Mouse (Mus musculus): Measurements from ENCODE around the gene Ubr7.
A peak's percentile ranks its signal among the peaks of the same experiment; 100 is the strongest.

The Ubr7 gene

DNA sequence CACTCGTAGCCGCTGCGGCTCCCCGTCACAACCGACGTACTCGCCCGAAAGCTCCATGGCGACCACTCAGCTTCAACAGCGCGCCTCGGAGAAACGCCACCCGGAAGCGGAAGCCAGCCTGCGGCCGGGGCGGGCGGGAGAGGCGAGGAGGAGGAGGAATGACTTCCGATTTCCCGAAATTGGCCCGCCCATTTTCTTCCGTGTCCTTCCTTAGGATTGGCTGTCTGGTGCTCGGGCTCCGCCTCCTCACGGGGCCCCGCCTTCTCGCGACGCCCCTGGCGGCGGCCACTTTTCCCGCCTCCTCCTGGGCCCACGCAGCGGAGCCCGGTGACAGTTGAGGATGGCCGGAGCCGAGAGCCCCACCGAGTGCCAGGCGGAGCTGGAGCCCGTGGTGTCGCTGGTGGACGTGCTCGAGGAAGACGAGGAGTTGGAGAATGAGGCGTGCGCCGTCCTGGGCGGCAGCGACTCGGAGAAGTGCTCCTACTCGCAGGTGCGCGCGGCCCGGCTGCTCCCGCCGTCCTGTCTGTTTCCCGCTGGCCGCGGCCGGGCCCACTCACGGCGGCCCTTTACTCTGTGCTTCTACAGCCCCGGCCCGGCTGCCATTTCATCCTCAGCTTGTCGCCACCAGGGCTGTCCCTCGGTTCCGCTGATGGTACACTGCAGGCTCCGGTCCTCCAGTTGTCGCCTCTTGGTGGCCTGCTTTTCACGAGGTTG is at the start of gene Ubr7, which contains the start of the genes Gm28051 and Gon7:
TSS of gene Ubr7 (plus strand) at position 279 of the 714 bp plus-strand sequence.
TSS of gene Gm28051 (minus strand) at position 77 of the 714 bp plus-strand sequence.
TSS of gene Gon7 (minus strand) at position 115 of the 714 bp plus-strand sequence.
- peak; percentile 96 for DNase-seq

DNA sequence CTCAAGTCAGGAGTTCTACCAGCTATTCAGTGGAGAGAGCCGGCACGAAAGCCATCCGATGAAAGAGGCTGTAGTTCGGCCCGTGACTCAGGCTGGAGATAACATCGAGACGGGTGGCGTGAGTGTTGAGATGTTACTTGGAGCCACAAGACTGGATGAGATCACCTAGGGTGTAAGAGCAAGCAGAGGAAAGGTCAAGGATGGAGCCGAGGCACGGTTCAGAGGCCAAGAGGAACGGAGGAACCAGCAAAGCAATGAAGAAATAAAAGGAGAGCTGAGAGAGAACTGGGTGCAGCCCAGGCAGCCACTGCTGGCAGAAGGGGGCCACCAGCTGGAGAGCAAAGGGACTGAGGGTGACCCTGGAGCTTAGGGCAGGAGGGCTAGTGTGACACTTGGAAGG is 49.5 kb upstream of the Ubr7 start:
- DNase-seq: peak; percentile 43

DNA sequence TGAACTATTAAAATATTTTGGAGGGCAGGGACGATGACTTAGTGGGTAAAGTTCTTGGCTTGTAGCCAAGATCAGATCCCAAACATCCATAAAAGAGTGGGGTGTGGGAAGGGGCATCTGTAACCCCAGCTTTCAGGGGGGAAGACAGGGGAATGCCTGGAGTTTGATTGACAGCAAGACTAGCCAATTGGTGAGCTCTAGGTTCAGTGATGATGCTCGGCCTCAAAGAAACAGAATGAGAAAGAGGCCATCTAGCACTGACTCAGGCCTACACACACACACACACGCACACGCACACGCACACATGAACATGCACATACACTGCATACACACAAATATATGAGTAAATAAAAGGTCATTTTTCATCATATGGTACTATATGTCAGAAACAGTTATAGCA is 47.9 kb upstream of the Ubr7 start:
- DNase-seq: no peak

DNA sequence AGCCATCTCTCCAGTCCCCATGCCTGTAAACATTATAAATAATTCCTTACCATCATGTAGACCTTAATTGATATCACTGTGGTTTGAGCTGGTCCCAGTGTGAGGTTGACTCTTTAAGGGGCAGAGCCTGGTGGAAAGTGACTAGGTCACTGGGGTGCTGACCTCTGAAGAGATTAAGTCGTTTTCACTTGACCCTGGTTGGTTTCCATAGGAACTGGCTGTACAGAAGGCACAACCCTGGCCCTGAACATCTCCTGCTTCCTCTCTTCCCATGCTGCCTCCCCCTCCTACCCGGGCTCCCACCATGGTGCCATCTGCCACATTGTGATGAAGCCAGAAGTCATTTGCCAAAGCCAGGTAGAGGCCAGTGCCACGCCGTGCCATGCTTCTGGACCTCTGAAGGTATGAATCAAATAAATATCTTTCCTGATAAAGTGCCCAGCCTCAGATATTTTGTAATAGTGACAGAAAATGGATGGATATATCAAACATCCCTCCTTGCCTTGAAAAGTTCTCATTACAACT is 46.9 kb upstream of the Ubr7 start:
- DNase-seq: no peak

DNA sequence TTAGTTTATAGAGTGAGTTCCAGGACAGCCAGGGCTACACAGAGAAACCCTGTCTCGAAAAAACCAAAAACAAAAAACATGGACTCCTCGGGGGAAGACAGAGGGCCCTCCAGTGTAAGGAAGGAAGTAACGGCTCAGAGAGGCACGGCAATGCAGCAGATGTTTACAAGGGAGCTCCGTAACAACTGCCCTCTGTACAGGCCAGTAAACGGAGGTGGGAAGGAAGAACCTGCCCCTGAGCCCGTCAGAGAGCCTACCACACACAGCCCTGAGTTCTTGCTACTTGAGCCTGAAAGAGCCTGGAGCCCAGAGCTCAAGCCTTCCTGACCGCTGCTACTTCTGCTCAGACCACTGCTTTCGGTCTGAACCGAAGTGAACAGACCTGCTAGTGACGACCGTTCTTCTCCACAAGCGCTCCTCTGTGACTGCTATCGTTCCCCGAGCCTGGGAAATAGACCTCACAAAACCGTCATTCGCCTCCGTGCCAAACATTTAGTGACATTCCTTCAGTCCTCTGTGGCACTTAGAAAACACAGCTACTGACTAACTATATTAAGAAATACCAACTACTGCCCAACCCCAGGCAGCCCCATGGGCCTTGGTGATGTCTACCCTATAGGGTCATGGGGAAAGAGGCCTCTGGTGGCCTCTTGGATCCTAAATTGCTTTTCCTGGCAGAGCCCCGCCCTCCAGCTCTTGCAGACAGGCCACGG is 44.5 kb upstream of the Ubr7 start:
- no peak for DNase-seq

DNA sequence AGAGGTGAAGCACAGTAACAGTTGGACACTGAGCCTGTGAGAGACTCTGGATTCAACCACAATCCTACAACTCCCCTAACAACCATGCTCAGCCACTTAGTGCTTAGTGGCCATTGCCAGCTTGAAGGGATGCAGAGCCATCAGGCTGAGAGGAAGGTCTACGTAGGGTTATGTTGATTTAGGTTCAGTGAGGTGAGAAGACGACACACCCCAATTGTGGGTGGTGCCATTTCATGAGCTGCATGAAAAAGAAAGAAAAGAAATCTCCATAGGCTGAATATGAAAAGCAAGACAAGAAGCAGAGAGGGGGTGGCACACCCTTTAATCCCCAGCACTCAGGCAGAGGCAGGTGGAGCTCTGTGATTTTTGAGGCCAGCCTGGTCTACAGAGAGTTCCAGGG is 43.7 kb upstream of the Ubr7 start:
- no peak for DNase-seq

DNA sequence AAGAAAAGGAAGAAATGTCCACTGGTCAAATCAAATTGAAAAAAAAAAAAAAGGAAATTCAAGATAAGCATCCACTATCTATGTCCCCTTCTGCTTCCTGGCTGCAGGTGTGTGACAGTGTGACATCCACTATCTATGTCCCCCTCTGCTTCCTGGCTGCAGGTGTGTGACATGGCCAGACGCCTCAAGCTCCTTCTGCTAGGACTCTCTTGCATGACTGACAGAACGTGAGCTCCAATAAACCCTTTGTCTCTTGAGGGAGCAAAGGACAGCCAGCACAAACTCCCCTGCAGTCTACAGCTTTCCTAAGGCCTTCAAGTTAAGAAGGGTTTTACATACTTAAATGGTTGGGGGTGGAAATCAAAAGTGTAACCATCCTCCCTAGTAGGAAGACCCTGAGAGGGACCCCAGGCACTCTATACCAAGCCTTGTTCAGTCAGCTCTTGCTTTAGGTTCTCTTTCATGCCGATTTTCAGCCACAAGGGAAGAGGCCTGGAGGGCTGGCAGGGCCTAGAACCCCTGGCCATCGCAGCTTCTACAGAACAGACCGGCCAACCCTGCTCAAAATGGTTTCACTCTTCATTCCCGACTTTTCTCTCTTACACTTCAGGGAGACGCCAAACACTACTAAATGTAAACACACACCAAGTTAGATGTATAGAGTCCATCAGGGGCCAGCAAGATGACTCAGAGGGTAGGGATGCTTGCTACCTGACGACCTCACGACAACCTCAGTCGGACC is 42.9 kb upstream of the Ubr7 start:
- DNase-seq: no peak

DNA sequence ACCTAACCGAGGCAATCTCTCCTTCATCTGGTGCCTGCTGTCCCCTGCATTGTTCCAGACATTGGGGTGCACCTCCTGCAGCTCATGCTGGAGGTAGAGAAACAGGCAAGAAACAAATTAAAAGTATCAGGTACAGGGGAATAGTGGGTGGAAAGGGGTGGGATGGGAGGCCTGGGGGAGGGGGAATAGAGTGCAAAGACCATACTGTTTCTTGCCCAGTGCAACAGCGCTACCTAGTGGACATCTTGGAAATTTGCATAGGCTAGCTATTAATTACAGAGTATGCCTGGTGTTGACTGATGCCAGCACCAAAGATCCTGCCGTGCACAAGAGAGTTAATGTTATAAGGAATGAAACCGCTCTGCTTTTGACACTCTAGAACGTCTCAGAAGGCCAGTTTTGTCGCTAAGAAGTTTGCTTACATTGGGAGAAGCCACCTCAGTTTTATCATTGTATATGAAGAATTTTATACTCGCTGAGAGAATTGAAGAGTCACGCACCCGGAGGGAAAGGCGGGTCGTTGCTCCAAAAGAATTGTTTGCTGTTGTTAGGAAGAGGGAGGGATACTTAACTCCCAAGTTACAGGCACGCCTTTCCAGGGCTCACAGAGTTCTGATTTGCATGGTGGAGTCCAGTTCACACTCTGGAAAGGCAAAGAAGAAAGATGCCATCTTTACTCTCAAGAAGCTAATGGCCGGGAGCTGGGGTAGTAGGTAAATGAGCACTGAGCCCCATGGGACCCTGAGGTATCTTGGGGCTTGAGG is 38.0 kb upstream of the Ubr7 start:
- peak; percentile 72 for DNase-seq

DNA sequence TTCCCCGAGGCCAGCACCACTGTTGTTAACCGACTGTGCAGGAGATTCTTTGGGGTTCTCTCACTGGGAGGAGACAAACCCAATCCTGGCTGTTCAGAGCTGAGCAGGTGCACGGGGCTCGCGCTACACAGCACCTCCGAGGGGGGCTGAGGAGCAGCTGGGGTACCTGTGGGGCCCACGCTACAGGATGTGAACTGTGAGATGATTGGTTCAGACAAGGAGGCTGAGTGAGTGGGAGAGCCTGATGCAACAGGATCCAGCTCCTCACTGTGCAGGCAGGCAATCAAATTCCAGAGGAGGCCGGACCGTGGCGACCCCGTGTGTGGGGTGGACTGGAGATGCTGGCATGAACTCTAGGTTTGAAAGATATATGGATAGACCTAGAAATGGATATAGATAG is 35.3 kb upstream of the Ubr7 start:
- DNase-seq: peak; percentile 71

DNA sequence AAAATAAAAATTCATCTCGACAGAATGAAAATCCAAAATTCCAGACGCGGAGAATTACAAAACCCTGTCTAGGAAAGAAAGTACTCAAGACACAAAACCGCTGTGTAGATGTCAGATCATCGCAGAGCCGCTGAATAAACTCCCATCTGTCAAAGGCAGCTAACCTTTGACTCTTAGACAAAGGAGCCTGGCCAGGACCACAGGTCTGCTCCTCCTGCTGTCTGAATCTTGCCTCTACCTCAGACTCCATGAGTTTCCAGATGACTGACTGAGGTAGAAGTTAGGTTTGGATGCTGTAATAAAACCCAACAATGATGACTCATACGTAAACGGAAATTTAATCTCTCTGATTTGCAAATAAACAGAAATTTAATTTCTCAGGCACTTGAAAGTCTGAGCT is 34.8 kb upstream of the Ubr7 start:
- no peak for DNase-seq

DNA sequence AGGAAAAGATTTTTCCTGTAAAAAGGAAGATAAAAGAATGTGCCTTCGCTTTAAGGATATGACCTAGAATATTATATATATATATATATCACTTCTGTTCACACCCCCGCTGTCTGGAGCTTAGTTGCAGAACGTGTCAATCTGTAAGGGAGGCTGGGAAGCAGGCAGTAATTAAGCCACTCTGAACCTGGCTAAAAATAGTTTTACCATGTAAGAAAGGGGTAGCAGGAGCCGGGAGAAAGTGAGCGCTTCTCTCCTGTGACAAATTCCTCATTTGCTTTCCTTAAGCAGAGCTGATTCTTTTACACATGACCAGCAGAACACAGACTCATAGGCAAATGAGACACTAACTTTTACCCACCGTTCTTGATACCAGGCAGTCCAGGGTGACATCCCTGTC is 33.9 kb upstream of the Ubr7 start:
- no peak for DNase-seq

DNA sequence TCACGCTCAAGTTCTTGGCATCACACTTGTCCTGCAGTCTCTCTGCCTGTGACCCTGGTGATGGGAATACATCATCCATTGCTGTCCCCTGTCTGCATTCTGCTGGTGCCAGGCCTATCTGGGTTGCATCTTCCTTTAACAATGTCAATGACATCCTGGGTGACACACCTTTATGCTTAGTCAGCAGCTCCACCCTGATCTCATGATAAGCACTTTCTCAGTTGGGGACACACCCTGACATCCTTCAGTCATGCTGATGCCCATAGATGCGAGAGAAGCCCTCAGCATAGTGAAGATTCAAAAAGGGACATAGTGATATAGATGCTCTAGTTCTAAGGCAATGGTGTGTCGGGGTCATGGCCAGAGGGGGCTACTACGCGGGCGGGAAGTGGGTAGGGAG is 32.6 kb upstream of the Ubr7 start:
- no peak for DNase-seq

DNA sequence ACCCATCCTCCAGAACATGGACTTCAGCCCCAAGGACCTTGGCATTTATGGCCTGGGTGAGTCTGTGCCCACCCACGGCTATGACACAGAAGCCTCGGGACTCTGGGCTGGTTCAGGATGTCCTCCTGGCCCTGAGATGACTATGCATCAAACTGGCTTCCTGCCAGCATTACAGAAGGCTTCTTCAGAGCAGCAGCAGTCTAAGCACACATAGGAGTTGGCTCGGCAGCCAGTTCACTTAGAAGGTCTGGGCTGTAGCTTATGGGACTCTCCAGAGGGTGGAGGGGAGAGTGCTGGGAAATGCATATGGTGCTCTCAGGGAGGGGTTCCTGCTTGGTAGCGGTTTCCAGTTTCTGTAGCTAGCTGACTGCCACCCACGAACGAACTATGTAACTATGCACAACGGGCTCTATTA is 32.0 kb upstream of the Ubr7 start:
- DNase-seq: no peak

DNA sequence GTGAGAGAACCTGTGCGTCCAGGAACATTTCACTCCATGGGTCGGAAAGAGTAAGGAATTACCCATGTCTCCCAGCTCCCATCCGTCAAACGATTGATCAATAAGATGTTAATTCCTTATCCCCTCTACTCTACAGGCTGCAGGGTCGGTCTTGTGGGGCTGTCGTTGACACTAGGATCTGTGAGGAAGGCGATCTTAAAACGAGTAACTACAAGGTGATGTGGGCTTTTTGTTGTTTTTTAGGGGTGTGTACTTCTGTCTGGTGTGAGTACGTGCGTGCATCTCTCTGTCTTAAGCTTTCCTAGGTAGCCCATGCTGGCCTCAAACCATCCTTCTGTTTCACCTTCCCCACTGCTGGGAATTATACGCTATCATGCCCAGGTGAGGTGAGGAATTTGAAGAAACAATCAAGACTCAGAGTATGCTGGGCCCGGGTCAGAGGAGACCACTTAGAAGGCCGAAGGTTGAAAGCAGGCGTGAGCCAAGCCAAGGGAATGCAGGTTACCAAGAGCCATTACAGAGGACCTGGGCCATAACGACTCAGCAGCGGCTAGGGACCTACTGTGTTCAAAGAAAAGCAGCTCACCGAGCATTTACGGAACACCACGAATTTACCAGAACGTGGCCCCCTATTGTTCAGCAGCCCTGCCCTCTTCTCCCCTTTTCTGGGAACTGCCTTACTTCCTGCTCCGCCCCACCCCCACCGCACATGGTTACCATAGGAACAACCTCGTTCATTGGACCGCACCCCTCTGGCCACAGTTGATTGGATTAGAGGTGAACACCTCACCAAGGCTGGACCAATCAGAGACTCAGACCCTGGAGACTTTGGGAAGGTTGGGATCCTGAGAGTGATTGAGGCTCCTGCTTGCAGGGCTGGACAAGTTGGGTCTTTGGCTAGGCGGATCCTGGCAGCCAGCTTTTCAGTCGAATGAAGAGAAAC is 27.6 kb upstream of the Ubr7 start:
- peak; percentile 82 for DNase-seq

DNA sequence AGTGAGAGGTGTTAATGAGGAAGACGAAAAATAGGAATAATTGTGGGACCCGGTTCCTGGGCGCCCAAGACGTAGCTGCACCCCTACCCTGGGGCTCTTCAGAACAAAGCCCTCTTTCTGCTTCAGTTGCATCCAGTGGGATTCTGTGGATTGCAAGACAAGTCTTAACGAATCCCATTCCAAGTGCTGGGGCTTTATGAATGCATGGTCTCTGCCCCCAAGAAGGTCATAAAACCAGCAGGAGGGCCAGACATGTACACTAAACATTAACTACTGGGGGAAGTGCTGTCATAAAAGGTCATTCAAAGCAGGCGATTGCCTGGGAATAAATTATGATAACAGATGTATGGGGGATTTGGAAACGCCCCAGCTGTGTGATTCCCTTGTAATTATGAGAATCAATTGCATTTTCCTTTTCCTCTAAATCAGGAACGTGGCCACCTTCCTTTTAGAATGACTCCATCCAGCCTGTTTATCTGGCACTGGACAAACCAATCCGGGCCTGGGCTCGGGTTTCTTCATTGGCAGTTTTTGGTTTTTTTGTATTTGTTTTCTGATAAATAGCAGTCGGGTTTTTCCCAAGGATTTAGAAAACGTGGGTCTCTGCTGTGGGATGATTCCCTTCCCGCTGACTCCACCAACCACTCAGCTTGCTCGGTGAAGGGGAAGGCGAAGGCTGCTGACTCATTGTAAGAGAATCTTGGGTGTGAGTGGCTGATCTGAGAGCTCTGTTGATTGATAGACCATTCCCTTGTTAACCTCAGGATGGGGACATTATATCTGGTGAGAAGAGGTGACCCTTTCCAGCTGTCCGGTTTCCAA is 26.8 kb upstream of the Ubr7 start:
- no peak for DNase-seq

DNA sequence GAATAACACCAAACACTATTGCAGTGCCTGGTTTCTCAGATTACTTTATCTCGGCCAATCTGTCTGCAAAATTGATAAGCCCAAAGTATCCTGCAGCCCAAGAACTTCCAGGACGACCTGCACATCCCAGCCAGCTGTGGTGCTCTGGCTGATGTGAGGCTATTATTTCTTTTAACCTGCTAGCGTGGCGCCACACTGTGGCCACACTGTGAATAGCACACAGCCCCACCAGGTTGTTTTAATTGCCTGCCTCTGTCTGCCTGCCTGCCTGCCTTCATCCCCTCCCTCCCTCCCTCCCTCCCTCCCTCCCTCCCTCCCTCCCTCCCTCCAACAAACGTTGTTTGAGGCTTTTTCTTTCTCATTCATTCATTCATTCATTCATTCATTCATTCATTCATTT is 24.4 kb upstream of the Ubr7 start:
- peak; percentile 87 for DNase-seq

DNA sequence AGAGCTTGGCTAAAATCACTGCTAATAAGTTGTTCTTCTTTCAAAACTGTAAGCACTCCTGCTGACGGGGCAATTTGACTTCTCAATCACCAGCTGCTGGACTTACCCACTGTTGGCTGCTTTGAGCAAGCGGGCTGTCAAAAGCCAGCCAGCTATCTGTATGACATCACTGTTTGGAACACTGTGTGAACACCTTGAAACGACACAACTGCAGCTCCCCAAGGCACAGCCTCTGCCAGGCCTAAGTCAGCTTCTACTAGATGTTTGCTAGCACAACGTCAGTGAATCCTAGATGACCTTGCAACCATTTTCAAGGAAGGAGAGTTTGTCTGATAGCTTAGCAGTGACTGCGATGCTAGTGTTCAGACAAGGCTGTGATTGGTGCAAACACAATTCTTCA is 18.7 kb upstream of the Ubr7 start:
- no peak for DNase-seq

DNA sequence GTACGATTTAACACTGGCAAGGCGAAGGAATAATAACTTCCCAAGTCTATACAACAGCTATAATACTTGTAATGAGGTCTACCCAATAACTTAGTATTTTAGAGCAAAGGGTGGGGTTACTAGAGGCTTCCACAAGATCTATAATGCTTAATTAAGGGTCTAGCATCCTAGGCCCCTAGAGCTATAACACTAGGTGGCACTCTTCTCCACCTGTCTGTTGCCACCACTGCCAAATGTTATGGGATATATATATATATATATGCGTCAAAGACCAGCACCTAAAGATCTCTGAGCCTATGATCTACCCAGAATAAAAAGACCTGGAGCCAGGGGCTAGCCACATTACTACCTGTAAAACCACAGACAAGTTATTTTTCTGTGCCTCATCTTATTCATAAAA is 17.5 kb upstream of the Ubr7 start:
- DNase-seq: peak; percentile 30

DNA sequence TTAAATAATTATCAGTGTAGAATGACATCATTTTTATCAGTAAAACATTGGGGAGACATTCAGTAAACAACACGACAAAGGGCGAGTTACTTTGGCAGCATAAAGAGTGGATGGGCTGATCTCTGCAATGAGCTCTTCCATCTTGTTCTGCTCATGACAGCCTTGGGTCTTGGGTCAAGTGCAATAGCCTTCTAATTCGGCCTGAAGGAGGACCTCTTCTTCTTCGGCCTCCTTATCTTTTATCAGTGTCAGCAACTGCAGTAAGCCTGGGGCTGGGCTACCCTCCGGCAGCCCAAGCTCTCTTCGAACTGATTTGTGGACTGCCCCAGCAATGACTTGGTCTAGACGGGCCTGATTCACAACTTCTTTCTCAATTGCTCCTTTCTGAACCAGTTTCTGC is 15.7 kb upstream of the Ubr7 start:
- DNase-seq: no peak

DNA sequence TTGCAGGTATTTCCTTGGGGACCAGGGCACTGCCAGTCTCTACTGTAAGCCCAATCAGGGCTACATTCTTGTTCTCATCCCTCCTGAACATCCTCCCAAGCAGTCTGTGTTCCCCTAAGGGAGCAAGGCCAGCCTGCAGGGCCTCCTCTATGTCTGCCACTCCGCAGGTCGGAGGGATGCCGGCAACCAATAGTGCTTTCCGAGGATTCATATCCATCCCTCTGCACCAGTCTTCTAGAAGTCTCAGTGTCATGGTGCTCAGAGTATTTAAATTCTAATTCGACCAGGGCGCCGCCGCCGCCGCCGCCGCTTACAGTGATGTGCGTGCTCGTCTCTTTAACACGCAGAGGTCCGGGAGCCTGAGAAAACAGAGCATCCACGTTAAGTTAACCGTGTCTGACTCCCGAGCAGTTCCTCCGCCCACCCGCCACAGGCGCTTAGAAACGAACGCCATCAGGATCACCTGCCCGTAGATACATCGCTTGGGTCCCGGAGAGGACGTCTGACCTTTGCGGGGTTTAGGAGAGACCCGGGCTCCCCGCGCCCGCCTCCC is 14.7 kb upstream of the Ubr7 start:
- DNase-seq: no peak

Measured in thymus, postnatal 4 days (tissue).